Comparison of ENCODE assay signal across 9 mouse cellular contexts in genomic region chr11:61021676-61022549, GRCm38 (mm10). TPM values are rescaled to one million over a fixed set of nuclear protein-coding genes. Genes with fewer than 3 reads are reported as not detected.
DNase-seq lines count a peak whose midpoint lies in the region; ATAC-seq and TF ChIP-seq lines count a peak whose summit lies in the region.
"Had no signal": no experiment of that assay in that cellular context is flagged by ENCODE, and none has a peak within 500 bp of the region (broad histone marks: within the 10 kb centered on the region; RNA-seq: fewer than 3 reads in every experiment).

No protein-coding gene starts in this region.

- peak; percentile 58; the same call in 1 of the 2 replicates for ATAC-seq in midbrain, embryonic 16.5 days
- ATAC-seq: Patski had no signal

- H3K4me1 ChIP-seq in lung, adult 2 months (ENCODE audit: control insufficient read depth, insufficient read depth, low read length) = no peaks in the 10 kb centered on the region
- H3K4me1 ChIP-seq in heart, embryonic 10.5 days = peaks cover 63% of the 10 kb centered on the region
- H3K4me1 ChIP-seq in midbrain, embryonic 16.5 days (ENCODE audit: control insufficient read depth, insufficient read depth, low read length) = peaks cover 15% of the 10 kb centered on the region; the same call in 1 of the 2 replicates

- no peak for DNase-seq in lung, adult 2 months
- no peak for DNase-seq in lung, postnatal 36 days
- DNase-seq in cerebellum, postnatal 36 days = peak; percentile 78 to 85
- no peak for DNase-seq in heart, embryonic 10.5 days (ENCODE audit: low spot score)
- DNase-seq in layer of hippocampus, adult 2 months (ENCODE audit: low spot score in 2 of 2) = peak in 1 of 2 experiments; percentile 9
- no peak for DNase-seq in B cell, adult 2 months
- no peak for DNase-seq in spleen, postnatal 4 days (ENCODE audit: low spot score in 2 of 2)

- no peak for TF ChIP-seq CTCF in lung, adult 2 months (IDR thresholded peaks at IDR 0.05; ENCODE audit: insufficient read depth, low read length)
- no peak for TF ChIP-seq CTCF in layer of hippocampus, adult 2 months (conservative IDR thresholded peaks at IDR 0.05)

- H3K36me3 ChIP-seq in heart, embryonic 10.5 days = no peaks in the 10 kb centered on the region
- no peaks in the 10 kb centered on the region for H3K36me3 ChIP-seq in midbrain, embryonic 16.5 days (ENCODE audit: control insufficient read depth, insufficient read depth, low read length)

- peak overlapping the region; percentile 14 for H3K4me3 ChIP-seq in lung, adult 2 months (replicated peaks; ENCODE audit: extremely low read depth, low read depth, low read length)
- H3K4me3 ChIP-seq in heart, embryonic 10.5 days = peak overlapping the region; percentile 81
- peak overlapping the region; percentile 64 for H3K4me3 ChIP-seq in layer of hippocampus, adult 2 months
- H3K4me3 ChIP-seq in midbrain, embryonic 16.5 days (ENCODE audit: low read depth, low read length) = peak overlapping the region; percentile 69

- H3K9me3 ChIP-seq in heart, embryonic 10.5 days = no peaks in the 10 kb centered on the region
- no peaks in the 10 kb centered on the region for H3K9me3 ChIP-seq in midbrain, embryonic 16.5 days (replicated peaks; ENCODE audit: control insufficient read depth, low read length, poor library complexity, severe bottlenecking)

- TF ChIP-seq POLR2A in lung, adult 2 months (IDR thresholded peaks at IDR 0.05; ENCODE audit: borderline replicate concordance, extremely low read depth, low read depth, low read length) = peak; percentile 11; the same call in 1 of the 2 replicates

- peak overlapping the region; percentile 87 for H3K27ac ChIP-seq in heart, embryonic 10.5 days
- peak overlapping the region; percentile 68; the same call in 1 of the 2 replicates for H3K27ac ChIP-seq in layer of hippocampus, adult 2 months
- H3K27ac ChIP-seq in midbrain, embryonic 16.5 days (ENCODE audit: low read length) = peak overlapping the region; percentile 62

- peak overlapping the region; percentile 53 for H3K4me2 ChIP-seq in midbrain, embryonic 16.5 days (ENCODE audit: low read length)

- H3K27me3 ChIP-seq in heart, embryonic 10.5 days (ENCODE audit: insufficient read depth, poor library complexity, severe bottlenecking) = peaks cover 91% of the 10 kb centered on the region
- peaks cover 39% of the 10 kb centered on the region for H3K27me3 ChIP-seq in midbrain, embryonic 16.5 days (ENCODE audit: control insufficient read depth, insufficient read depth, low read depth, low read length)

- WGBS in lung, adult 2 months = 2% methylated on average over 68 of the region's 68 CpGs
- 3% methylated on average over 68 of the region's 68 CpGs for WGBS in heart, embryonic 10.5 days
- under 1% methylated on average over 61 of the region's 68 CpGs for WGBS in midbrain, embryonic 16.5 days

- peak overlapping the region; percentile 76 for H3K9ac ChIP-seq in midbrain, embryonic 16.5 days (ENCODE audit: low read depth, low read length)

RNA-seq across cellular contexts. Expression of gene Kcnj12, which starts 0.5 kb away (rescaled TPM):
- 5.3 and 5.8 TPM in 2 replicates for polyA plus RNA-seq in lung, adult 2 months (2012; rRNA removed)
- polyA plus RNA-seq in heart, embryonic 10.5 days (2016; fragmentation: Nextera tagmentation; extraction: Ambion mirVana) = 1.4 and 1.7 TPM in 2 replicates
- 1 to 10 TPM; 5.2 to 7.4 TPM for total RNA-seq in layer of hippocampus, adult 2 months (2021)
- 3.8 TPM in 2 replicates for polyA plus RNA-seq in midbrain, embryonic 16.5 days (2015; fragmentation: Nextera tagmentation; extraction: Ambion mirVana)
- polyA plus RNA-seq: Patski had no signal

Comparison
In these comparisons a context has a peak if more than half of its experiments do, and no peak if none do; other contexts are left out.
1. DNase-seq: peak in cerebellum, postnatal 36 days (2 of 2); none in lung, adult 2 months (single experiment), lung, postnatal 36 days (single experiment), heart, embryonic 10.5 days (single experiment), B cell, adult 2 months (0 of 2) and spleen, postnatal 4 days (0 of 2).
2. H3K4me3 ChIP-seq: peak in every context shown above with its lines; median percentile 81 in heart, embryonic 10.5 days; 69 in midbrain, embryonic 16.5 days; 64 in layer of hippocampus, adult 2 months; 14 in lung, adult 2 months.
3. Peak in every context shown above with its lines, with median percentiles within 50 percentile points of each other: H3K27ac ChIP-seq.